Mouse (Mus musculus) bone marrow, adult 2 months (tissue): ENCODE results near the gene H2afj.

ENCODE experiments used
- CTCF ChIP-seq: fragments of 200-500 bp; IDR thresholded peaks from 2 replicates; pipeline ENCODE4 v1.5.1; 2011; ENCODE audit warnings: low read length, control low read depth; ENCODE audit not compliant: control insufficient read depth, insufficient read depth
- POLR2A ChIP-seq: fragments of 200-500 bp; IDR thresholded peaks from 2 replicates; pipeline ENCODE4 v1.6.1; 2011; ENCODE audit warnings: low read depth, mild to moderate bottlenecking, control low read depth, low read length, borderline replicate concordance; ENCODE audit not compliant: control insufficient read depth

GRCm38 (mm10) chr6:136855183-136855582 is 47.1 kb downstream of the H2afj start:
- no peak for TF ChIP-seq CTCF
- TF ChIP-seq POLR2A: no peak
